Mouse (Mus musculus): ENCODE results near the gene Prpsap1.
"Not testable (repeated sequence)": the region's sequence is repeated elsewhere in the genome, so short reads cannot be mapped to it uniquely, and the experiment has no call there.

Gene Prpsap1

GRCm38 (mm10) chr11:116428872-116429859 lies 64.8 kb downstream of the Prpsap1 start:
- no peak for DNase-seq

DNA sequence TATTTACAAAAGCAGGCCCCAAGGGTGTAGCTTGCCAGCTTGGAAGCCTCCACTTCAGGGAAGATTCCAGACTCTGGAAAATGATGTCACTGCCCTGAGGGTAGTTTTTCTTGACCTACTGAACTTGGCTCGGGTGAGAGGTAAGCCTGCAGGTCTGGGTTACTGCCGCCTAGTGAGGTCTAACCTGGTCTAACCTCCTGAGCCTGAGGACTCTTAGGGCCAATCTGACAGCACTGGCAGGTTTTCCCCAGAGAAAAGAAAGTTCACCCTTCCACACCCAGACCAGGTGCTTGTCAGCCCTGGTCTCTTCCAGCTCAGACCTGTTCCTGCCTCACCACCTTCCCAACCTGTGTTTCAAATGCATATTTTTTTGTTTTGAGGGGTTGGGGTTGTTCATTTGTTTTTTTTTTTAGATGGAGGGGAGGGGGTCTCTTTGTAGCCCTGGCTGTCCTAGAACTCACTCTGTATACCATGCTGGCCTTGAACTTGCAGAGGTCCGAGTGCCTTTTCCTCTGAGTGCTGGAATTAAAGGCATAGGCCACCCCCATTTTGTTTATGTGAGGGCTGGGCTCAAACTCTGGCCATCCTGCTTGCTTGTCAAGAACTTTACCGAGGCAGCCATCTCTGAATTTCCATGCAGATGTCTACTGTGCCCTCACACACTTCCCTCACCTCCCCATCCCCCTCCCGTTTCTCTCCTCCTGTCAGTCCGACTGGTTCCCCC lies 67.0 kb downstream of the Prpsap1 start:
- DNase-seq, result no peak

GRCm38 (mm10) chr11:116426328-116426727 lies 67.7 kb downstream of the Prpsap1 start:
- not testable (repeated sequence) for DNase-seq

GRCm38 (mm10) chr11:116424621-116425407 lies 69.2 kb downstream of the Prpsap1 start:
- DNase-seq, result no peak

DNA sequence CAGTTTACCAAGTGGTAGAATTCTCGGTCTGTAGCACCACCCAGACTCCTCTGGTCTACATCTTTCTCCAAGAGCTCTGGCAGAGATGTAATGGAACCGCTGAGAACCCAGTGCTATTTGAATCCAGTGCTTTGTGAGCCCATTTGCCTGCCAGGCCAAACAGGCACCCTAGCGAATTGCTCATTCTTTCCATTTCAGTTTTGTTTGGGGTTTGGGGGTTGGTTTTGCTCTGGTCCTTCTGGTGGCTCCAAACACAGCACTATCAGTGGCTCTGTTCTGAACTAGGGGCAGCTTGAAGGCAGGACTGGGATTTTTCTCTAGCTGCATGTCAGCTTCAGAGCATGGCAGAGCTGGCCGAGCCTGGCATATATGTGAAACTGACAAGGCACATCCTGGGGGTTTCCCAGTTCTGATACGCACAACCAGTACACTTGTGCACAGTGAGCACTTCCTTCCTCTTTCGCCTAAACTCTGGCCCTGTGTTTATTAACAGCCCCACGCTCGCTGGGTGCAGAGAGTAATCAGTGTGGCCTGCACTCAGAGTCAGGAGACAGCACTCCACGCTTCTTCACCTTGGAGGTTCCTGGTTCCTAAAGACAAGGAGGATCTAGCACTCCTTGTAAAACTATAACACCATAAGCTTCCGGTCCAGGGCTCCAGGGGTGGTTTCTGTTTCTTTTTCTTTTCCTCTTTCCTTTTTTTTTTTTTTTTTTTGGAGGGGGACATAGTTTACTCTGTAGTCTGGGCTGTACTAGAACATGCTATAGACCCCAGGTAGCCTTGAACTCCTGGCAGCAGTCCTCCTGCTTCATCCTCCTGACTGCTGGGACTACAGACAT lies 70.0 kb downstream of the Prpsap1 start:
- no peak for DNase-seq

DNA sequence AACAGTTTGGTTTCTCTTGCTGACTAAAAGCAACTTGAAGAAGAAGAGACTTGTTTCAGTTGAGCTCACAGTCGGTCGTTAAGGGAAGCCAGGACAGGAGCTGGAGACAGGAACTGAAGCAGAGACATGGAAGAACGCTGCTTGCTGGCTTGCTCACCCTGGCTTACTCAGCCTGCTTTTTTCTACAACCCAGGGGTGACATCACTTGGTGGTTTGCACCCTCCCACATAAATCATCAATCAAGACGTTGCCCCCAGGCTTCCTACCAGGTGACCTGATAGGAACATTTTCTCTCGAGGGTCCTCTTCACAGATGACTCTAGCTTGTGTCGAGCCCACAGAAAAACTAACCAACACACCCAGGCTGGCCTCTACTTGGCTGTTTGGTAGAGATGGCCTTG lies 70.8 kb downstream of the Prpsap1 start:
- no peak for DNase-seq

DNA sequence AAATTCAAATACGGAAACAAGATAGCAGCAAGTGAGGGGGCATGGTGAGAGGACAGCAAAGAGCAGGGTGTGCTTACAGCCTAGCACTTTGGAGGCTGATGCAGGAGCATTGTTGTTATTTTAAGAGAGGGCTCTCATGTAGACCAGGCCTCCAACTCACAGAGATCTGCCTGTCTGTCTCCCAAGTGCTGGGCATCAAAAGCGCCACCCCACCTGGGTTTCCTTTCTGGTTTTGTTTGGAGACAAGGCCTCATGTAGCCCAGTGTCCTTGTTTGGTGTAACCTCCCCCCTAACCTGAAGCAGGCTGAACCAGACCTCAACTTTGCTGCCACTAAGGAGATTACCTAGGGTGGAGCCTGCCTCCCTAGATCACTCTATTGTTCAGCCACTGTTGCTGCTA lies 71.4 kb downstream of the Prpsap1 start:
- DNase-seq, result no peak

GRCm38 (mm10) chr11:116421102-116421501 lies 72.9 kb downstream of the Prpsap1 start:
- no peak for DNase-seq

Measured in kidney, adult 18-20 months (tissue).